Mouse (Mus musculus) left cerebral cortex, postnatal 36 days (tissue): Measurements from ENCODE around the gene Naa40. TPM values are rescaled to one million over a fixed set of nuclear protein-coding genes. Genes with fewer than 3 reads are reported as not detected.

Experiments
- DNase-seq, 2 experiments: peaks; one replicate each; pipeline ENCODE4 v3.0.0; 2021 to 2022; ENCODE audit warnings: low spot score in 2 of 2, mixed read lengths in 1 of 2
- intact Hi-C: fragments of 180-260 bp; cut with DNase I; formaldehyde crosslinking; loops from one replicate; pipeline ENCODE4 v1.15.1; 2025
- total RNA-seq, 2 experiments: library from RNA; stranded (reverse); gene quantifications; 2 replicates each; pipeline ENCODE4 v1.2.3; 2021

The Naa40 gene
- total RNA-seq, 2 experiments from 2014 or later = 26.5 to 42.4 TPM

DNA sequence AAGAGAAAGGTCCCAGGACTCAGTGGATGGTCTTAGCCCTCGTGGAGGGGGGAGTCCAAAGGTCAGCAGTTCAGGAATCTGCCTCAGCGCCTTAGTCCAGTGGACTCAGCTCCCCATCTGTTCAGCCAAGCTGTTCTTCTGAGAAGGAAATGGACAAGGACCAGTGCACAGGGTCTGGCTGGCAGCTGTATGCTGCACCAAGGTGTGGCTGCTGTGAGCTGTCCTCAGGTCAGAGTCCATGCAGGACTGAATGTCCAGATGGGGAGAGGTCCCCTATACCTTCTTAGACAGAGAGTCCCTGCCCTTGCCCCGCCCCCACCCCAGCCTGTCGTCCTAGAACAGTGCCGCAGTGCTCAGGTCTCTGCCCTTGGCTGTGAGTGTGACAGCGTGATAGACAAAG is 49.3 kb downstream of the Naa40 start:
- intact Hi-C loops = no loop called here
- DNase-seq = no peak

DNA sequence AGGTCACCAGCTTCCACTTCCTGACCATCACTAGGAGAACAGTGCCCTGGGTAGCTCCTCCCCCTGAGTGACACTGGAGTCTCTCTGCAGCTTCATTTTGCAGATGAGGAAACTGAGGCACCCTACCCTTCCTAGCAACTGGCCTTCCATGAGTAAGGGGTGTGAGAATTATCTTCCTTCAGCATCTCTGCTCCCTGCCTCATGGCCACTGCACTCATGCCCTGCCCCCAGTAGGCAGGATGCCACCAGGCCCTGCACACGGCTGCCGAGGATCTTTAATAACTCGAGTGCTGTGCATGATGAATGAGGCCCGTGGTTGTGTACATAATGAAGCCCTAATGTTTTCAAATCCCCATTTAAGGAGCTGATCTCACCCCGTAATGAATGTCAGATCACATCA is 50.0 kb downstream of the Naa40 start:
- intact Hi-C loops = no loop called here
- DNase-seq = no peak

DNA sequence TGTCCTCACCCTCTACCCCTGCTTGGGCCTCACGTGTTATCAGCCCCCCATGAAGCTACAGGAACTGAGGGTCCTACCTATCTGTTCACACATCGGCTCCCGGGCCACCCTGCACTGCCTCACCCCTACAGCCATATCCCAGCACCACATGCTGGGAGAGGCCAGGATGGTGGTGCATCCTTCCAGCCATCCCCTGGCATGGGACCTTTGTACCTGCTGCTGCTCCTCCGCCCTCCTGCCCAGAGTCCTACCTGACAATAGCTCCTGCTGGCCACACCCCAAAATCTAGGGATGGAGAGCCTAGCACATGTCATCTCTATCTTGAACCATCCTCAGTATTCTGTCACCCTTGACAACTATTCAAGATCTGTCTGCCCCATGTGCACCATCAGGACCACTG is 52.0 kb downstream of the Naa40 start:
- no peak for DNase-seq
- intact Hi-C loops = no loop called here

- no peak for DNase-seq
- intact Hi-C loops = no loop called here
These were observed 53.8 kb downstream of the Naa40 start for GRCm38 (mm10) chr19:7187157-7187556.

GRCm38 (mm10) chr19:7185715-7186291 is 55.2 kb downstream of the Naa40 start:
- no peak for DNase-seq
- intact Hi-C loops = no loop called here

DNA sequence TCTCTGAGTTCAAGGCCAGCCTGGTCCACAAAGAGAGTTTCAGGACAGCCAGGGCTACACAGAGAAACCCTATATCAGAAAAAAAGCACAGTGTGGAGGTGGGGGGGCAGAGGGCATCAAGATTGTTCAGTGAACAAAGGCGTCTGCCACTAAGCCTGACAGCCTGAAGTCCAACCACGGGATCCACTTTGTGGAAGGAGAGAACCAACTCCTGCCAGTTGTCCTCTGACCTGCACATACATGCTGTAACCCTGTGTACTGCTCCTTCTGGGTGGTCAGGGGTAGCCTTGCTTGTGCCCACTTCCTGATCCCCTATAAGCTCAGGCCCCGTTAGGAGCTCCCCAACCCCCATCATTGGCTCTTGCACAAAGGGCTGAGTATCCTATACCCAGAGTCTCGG is 55.9 kb downstream of the Naa40 start:
- intact Hi-C loops = no loop called here
- DNase-seq = no peak

GRCm38 (mm10) chr19:7183419-7183818 is 57.6 kb downstream of the Naa40 start:
- no peak for DNase-seq
- intact Hi-C loops = no loop called here

DNA sequence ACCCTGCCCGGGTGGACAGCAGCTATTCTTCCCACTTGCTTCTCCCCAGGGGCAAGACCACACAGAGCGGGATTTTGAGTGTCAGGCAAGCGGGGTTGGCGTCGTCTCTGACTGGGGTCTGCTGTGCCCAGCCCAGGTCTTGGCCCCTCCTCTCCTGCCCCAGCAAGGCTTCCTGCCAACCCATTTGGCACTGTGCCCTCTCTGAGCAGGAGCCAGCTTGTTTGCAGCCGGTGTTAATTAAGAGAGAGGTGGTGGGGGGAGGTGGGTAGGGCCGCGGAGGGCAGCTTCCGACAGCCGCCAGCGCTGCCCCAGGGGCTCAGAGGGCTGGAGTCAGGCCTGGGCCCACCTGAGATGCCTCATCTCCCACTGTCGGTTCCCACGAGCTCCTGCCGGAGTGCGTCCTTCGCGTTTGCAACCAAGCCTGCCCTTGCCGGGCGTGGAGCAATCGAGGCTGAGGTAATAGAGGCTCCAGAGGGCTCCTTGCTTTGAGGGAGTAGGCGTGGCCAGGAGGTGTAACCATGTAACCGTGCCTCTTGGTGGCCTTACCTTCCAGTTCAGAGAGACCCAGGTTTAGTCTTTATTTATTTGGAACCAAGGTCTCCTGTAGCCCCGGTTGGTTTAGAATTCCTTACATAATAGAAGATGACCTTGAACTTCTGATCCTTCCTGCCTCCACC is 58.6 kb downstream of the Naa40 start:
- intact Hi-C loops = no loop called here
- peak; percentile 51 to 70 for DNase-seq

- no peak for DNase-seq
- intact Hi-C loops = no loop called here
These were observed 59.5 kb downstream of the Naa40 start for GRCm38 (mm10) chr19:7181496-7181895.

DNA sequence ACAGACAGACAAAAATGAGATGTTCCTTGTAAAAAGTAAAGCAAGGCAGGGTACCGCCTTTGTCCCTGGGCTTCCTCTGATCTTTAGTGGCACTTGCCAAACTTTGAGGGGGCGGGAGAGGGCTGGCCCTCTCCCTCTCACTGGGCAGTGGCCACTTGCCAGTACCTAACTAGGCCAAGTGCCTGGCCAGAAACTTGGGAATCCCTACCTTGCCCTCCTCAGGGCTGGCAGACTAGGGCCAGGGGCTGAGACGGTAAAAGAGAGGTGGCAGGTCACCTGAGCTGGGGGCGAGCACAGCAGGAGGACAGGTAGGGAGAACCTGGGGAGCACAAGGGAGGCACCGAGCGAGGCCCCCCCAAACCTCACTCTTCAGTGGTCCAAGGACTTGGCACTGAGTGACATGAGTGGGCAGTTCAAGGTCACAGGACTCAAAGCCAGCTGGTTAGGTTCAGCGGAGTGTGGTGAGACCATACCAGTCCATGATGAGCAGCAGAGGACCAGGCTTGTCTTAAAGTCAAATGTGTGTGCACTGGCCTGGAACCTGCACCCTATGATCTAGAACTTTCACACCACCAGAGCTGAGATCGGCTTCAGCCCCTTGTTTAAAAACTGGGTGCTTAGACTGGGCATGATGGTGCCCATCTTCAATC is 60.1 kb downstream of the Naa40 start:
- intact Hi-C loops = no loop called here

DNA sequence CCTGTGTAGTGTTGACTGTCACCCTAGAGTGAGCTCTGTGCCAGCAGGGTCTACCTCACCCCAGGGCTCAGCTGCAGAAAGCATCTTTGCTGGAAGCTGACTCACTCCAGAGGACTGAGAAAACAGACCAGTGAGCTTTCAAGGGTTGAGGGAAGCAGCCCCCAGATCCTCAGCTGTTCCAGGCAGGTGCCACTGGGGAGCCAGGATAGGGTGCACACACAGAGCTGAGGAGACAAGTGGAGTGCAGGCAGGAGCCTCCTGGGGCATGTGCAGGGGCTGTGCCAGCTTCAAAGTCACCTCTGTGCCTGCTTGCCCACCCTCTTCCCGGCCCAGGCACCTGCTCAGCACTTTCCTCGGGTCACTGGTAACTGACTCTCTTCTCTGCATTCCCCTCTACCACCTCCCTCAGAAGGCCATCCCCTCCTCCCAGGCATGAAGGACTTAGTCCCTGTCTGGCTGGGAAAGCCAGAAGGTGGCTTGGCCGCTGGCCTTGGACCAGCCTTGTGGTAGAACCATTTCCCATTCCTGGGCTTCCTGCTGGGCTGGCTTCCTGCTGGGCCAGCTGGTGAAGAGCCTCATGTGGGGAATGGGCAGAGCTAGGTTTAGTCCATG is 62.0 kb downstream of the Naa40 start:
- intact Hi-C loops = no loop called here
- DNase-seq = no peak

More for the DNA sequence above, 60.1 kb downstream of the Naa40 start:
- no peak for DNase-seq

DNA sequence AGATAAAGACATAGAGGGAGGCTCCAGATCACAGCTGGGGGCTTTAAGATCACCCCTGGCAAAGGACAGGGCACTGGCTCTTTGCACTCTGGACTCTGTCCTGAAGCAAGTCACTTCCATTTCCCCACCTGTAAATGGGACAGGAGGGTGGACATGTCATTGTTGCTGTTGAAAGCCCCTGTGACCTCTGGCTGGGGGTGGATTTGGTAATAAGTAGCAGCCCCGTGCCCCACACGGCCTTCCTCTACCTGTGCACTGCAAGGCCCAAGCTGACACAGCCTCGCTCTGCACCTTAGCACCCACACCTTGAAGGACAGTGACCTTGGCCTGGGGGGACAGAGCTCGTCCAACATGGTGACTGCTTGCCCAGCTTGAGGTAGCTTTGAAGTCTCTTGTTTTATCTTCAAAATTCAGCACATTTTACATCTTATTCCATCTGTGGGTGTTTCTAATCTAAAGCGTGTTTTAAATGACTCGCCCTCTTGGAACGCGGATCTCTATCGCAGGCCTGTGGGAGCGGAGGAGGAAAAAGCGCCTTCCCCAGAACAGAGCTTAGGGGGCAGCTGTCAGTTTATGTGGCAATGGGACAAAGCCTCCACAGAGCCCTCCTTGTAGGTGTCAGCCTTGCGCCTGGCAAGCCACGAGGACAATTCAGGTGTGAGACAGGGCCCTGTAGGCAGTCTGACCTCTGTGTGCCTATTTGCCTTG is 63.0 kb downstream of the Naa40 start:
- intact Hi-C loops = no loop called here
- no peak for DNase-seq

DNA sequence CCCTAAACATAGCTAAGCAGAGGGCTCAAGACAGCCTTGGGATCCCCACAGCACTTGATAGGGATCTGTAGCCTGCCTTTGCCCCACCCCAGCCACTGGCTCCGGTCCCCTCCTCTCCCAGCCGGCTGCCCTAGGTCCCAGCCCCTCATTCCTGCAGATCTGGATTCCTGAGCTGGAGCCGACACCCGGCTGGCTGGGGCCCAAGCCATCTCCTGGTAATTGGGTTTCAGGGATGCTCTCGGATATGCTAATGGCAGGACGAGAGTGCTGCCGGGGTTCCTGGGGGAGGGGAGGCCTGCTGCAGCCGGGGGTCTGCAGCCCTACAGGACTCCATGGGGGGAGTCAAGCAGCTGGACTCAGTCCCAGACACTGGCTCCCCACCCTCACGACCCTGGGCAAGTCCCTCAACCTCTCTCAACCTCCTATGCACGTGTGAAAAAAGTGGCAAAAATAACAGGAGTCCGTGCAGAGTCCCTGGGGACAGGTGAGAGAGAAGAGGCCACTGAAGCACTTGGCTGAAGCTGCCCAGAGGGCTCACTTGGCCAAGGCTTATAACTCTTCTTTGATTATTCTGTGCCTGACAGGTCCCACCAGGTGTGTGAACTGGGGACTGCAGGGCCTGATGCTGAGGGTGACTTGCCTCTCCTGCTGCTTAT is 64.8 kb downstream of the Naa40 start:
- intact Hi-C loops = no loop called here

More for the DNA sequence above, 64.8 kb downstream of the Naa40 start:
- no peak for DNase-seq

Other genes with a start within 250 kb of the Naa40 start
- gene Dnajc4, start 248.6 kb downstream of the Naa40 start, total RNA-seq = 10 to 100 TPM; 22.9 to 28.1 TPM
- gene Nudt22, start 245.1 kb downstream of the Naa40 start, total RNA-seq = 10 to 100 TPM; 12.5 to 16.8 TPM
- gene Trpt1, start 245.1 kb downstream of the Naa40 start, total RNA-seq = 10 to 100 TPM; 20.4 to 24.7 TPM
- 1 to 10 TPM; 3.7 to 4.9 TPM for gene Fermt3, start 221.7 kb downstream of the Naa40 start, total RNA-seq
- gene Stip1, start 201.2 kb downstream of the Naa40 start, total RNA-seq = 100 to 1,000 TPM; 179 to 201 TPM
- gene Macrod1, start 184.4 kb downstream of the Naa40 start, total RNA-seq = 10 to 100 TPM; 14.1 to 17.6 TPM
- gene Flrt1, start 135.5 kb downstream of the Naa40 start, total RNA-seq = 10 to 100 TPM; 36.2 to 41.7 TPM
- gene Otub1, start 34.9 kb downstream of the Naa40 start, total RNA-seq = 100 to 1,000 TPM; 253 to 285 TPM
- 1,000 to 10,000 TPM in 1 of 2 experiments, 100 to 1,000 TPM in 1; 989 to 1,090 TPM for gene Cox8a, start 23.6 kb downstream of the Naa40 start, total RNA-seq
- gene Rcor2, start 26.1 kb upstream of the Naa40 start, total RNA-seq = 10 to 100 TPM; 14.9 to 16.0 TPM
- 100 to 1,000 TPM; 134 to 160 TPM for gene Mark2, start 100.7 kb upstream of the Naa40 start, total RNA-seq
- 10 to 100 TPM; 31.9 to 37.4 TPM for gene Spindoc, start 141.8 kb upstream of the Naa40 start, total RNA-seq
- gene 2700081O15Rik, start 176.4 kb upstream of the Naa40 start, total RNA-seq = 10 to 100 TPM; 34.7 to 37.3 TPM
- gene Rtn3, start 242.1 kb upstream of the Naa40 start, total RNA-seq = 100 to 1,000 TPM; 812 to 902 TPM